Mouse (Mus musculus) heart, embryonic 12.5 days (tissue): ENCODE measurements around the gene Gm49361. TPM values are rescaled to one million over a fixed set of nuclear protein-coding genes. Genes with fewer than 3 reads are reported as not detected.

Source experiments
- ATAC-seq: fragments of 200-750 bp; cut with Nextera tagmentation; 2 replicates; pipeline ENCODE4 v1.8.0; 2017; ENCODE audit warnings: moderate TSS enrichment, moderate library complexity; ENCODE audit not compliant: insufficient number of reproducible peaks, low FRiP score
- H3K27ac ChIP-seq: fragments of 300-500 bp; sonication (generic); 2 replicates; pipeline ENCODE4 v1.5.1; 2016; ENCODE audit warnings: mild to moderate bottlenecking, moderate library complexity; ENCODE audit not compliant: poor library complexity, severe bottlenecking
- H3K27me3 ChIP-seq: fragments of 300-500 bp; sonication (generic); replicated peaks from 2 replicates; pipeline ENCODE4 v1.6.1; 2016; ENCODE audit warnings: mild to moderate bottlenecking, moderate library complexity
- H3K36me3 ChIP-seq: fragments of 300-500 bp; sonication (generic); 2 replicates; pipeline ENCODE4 v1.6.1; 2016; ENCODE audit warnings: mild to moderate bottlenecking, moderate library complexity
- H3K4me1 ChIP-seq: fragments of 300-500 bp; sonication (generic); replicated peaks from 2 replicates; pipeline ENCODE4 v1.6.1; 2016; ENCODE audit warnings: mild to moderate bottlenecking
- H3K4me2 ChIP-seq: fragments of 300-500 bp; sonication (generic); 2 replicates; pipeline ENCODE4 v1.6.1; 2016; ENCODE audit warnings: mild to moderate bottlenecking, moderate library complexity
- H3K4me3 ChIP-seq: fragments of 300-500 bp; sonication (generic); 2 replicates; pipeline ENCODE4 v1.5.1; 2016; ENCODE audit warnings: mild to moderate bottlenecking
- H3K9ac ChIP-seq: fragments of 300-500 bp; sonication (generic); 2 replicates; pipeline ENCODE4 v1.6.1; 2016; ENCODE audit warnings: mild to moderate bottlenecking, moderate library complexity
- H3K9me3 ChIP-seq: fragments of 300-500 bp; sonication (generic); replicated peaks from 2 replicates; pipeline ENCODE4 v1.6.1; 2016; ENCODE audit warnings: mild to moderate bottlenecking, moderate library complexity
- WGBS: fragments of 180-500 bp; shearing (Covaris S2); methylation state at CpG from one replicate; pipeline ENCODE4 v1.1.7; 2016; 5-methylcytosine and 5-hydroxymethylcytosine counted together
- polyA plus RNA-seq: library from polyadenylated mRNA; unstranded; fragments of >200 nt; fragmentation: Nextera tagmentation; extraction: Ambion mirVana; gene quantifications from 2 replicates; pipeline ENCODE4 v1.2.1, GENCODE M21; 2016

Gm49361 gene
- polyA plus RNA-seq, 1 experiment from 2014 or later: not detected

DNA sequence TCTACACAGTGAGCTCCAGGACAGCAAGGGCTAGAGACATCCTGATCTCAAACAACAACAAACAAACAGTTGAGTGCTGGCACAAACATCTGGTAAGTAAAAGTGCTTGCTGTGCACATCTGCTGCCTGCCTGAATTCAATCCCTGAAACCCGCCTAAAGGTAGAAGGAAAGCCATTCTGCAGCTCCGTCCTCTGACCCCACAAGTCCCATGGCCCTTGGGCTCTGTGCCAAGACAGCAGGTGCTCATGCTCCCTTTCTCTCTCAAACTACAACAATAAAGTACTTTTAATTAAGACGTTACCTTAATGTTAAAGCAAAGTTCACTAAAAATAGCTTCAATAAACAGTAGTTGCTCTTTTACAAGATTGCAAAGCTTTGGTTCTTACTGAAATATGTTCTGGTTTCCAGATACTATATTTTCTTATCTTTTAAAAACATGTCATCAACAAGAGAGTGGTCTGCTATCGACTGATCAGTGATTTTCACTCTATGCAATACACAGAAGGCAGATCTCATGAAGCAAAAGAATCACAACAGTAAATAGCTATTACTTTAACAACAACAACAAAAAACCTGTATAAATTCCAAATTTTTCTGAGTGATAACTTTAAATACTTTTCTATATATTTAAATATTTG, 125.2 kb downstream of the Gm49361 start:
- Histone ChIP-seq H3K27ac (no peak overlapping the region), H3K27me3 (no peaks in the 10 kb centered on the region), H3K4me2 (no peak overlapping the region), H3K4me1 (0 out of 2 replicates have a peak, but pooled peaks cover 3% of the 10 kb centered on the region), H3K4me3 (no peak overlapping the region), H3K9ac (no peak overlapping the region), H3K36me3 (peaks cover 18% of the 10 kb centered on the region), H3K9me3 (no peaks in the 10 kb centered on the region)
- no peak for ATAC-seq
- 67% methylated on average over 4 of the region's 4 CpGs for WGBS

DNA sequence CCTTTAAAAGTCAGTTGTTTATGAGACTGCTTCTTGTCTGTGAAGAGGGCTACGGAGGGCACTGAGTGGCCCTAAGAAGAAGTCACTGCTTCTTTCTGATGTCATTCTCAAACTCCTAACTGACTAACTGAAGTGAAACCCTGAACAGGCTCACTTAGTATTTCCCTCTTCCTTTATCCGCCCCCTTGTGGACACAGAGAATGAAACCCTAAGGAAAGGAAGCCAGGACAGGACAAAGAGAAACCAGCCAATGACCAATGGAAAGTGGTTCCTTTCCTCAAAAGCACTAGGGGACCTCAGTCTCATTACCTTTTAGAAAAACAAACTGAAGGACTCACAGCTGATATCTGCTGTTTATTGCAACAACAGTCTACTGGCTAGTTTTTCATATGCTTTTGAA, 126.4 kb downstream of the Gm49361 start:
- no peaks in the 10 kb centered on the region for H3K9me3 ChIP-seq
- 44% methylated on average over 2 of the region's 2 CpGs for WGBS
- peaks cover 12% of the 10 kb centered on the region; the same call in 1 of the 2 replicates for H3K36me3 ChIP-seq
- H3K9ac ChIP-seq: no peak overlapping the region
- H3K4me3 ChIP-seq: no peak overlapping the region
- H3K27me3 ChIP-seq: no peaks in the 10 kb centered on the region
- no peak overlapping the region for H3K4me2 ChIP-seq
- no peak overlapping the region for H3K27ac ChIP-seq
- ATAC-seq: no peak
- 0 out of 2 replicates have a peak, but pooled peaks cover 3% of the 10 kb centered on the region for H3K4me1 ChIP-seq

DNA sequence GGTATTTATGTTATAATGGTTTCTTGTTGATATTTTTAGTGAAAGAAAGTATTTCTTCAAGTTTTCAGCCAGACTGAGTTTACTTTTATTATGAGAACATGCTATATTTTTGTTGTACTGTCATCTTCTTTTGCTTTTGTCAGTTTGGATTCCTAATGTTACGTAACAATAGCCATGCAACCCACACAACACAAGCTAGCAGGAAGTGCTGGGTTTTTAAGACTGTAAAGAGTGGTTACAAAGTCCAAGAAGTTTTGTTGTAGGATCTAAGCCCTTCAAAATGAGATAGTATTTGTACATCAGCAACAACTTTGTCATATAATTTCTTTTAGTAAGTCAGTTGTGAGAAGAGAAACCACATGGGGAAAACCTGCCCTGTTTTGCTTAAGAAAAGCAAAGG, 128.2 kb downstream of the Gm49361 start:
- no peak for ATAC-seq
- H3K4me2 ChIP-seq: no peak overlapping the region
- WGBS: 98% methylated on average over 1 of the region's 1 CpGs
- no peaks in the 10 kb centered on the region for H3K27me3 ChIP-seq
- no peak overlapping the region for H3K27ac ChIP-seq
- no peaks in the 10 kb centered on the region for H3K9me3 ChIP-seq
- H3K4me1 ChIP-seq: 0 out of 2 replicates have a peak, but pooled peaks cover 3% of the 10 kb centered on the region
- H3K9ac ChIP-seq: no peak overlapping the region
- no peak overlapping the region for H3K4me3 ChIP-seq
- H3K36me3 ChIP-seq: no peaks in the 10 kb centered on the region

DNA sequence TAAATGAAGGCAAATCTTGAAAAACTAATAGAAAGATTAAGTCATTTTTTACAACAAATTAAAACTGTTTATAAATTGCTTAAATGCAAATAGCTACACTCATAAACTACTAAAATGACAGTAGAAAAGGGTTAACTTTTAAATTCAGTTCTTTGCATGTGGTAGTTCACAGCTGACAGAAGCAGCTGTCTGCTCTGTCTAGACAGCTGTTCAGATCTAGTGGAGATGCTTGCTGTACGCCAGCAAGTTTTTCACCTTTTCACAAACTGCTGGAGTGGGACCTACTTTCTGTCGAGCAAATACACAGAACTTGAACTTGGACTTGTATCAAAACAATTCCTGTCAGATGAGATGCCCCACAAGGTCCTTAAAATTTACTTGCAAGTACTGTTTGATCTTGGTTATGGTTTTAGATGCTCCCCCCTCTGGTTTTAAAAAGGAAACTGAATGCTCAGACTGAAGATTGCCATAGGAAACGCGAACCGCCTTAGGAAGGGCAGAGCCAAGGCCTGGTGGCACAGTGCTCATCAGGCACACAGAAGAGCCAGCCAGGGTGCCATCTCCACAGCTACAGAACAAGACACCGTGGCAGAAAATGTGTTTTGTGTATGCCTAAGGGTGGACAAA, 129.5 kb downstream of the Gm49361 start:
- Histone ChIP-seq H3K4me1 (0 out of 2 replicates have a peak, but pooled peaks cover 3% of the 10 kb centered on the region), H3K4me2 (no peak overlapping the region), H3K4me3 (no peak overlapping the region), H3K9me3 (no peaks in the 10 kb centered on the region), H3K27me3 (no peaks in the 10 kb centered on the region), H3K36me3 (no peaks in the 10 kb centered on the region), H3K27ac (no peak overlapping the region), H3K9ac (no peak overlapping the region)
- ATAC-seq: no peak
- 85% methylated on average over 6 of the region's 6 CpGs for WGBS

DNA sequence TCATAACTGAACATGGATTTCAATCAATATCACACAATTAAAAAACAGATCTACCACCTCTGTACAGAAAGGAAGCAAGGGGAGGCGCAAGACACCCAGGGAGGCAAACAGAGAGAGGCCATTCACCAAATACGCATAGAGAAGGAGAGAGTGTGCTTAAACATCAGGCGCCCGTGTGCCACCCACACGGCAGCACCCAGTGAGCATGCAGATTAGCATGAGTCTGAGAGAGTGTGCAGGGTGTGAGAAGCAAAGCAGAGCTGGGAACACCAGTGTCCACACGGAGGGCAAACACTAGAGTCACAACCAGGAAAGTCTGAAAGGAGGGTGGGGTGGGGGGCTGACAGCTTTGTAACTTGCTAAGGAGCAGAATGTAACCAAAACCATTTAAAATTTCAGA, 130.1 kb downstream of the Gm49361 start:
- no peak for ATAC-seq
- WGBS: 88% methylated on average over 6 of the region's 6 CpGs

DNA sequence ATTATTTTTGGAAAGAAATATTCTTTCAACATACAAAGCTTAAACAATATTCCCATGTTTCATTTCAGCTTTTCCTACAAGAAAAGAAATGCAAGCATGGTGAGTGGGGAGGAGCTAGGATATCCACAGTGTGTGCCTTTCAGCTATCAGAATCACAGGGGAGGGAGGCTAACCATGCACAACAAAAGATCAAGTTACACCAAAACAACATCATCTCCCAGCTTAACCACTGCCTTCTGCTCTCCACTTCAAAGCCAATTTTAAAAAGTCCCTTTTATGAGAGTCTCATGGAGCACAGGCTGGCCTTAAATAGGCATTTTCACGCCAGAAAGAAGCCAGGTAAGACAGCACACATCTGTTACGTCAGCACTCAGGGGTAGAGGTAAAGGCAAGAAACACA, 134.9 kb downstream of the Gm49361 start:
- H3K36me3 ChIP-seq: no peaks in the 10 kb centered on the region
- no peaks in the 10 kb centered on the region for H3K9me3 ChIP-seq
- H3K4me1 ChIP-seq: peaks cover 15% of the 10 kb centered on the region
- H3K27ac ChIP-seq: no peak overlapping the region
- no peaks in the 10 kb centered on the region for H3K27me3 ChIP-seq
- 77% methylated on average over 2 of the region's 2 CpGs for WGBS
- H3K4me2 ChIP-seq: no peak overlapping the region
- ATAC-seq: no peak
- no peak overlapping the region for H3K4me3 ChIP-seq
- H3K9ac ChIP-seq: no peak overlapping the region

More for the DNA sequence above, 130.1 kb downstream of the Gm49361 start:
- H3K4me3 ChIP-seq: no peak overlapping the region
- peaks cover 7% of the 10 kb centered on the region; the same call in 1 of the 2 replicates for H3K4me1 ChIP-seq
- no peaks in the 10 kb centered on the region for H3K27me3 ChIP-seq
- H3K27ac ChIP-seq: no peak overlapping the region
- no peak overlapping the region for H3K9ac ChIP-seq
- no peaks in the 10 kb centered on the region for H3K9me3 ChIP-seq
- no peaks in the 10 kb centered on the region for H3K36me3 ChIP-seq
- no peak overlapping the region for H3K4me2 ChIP-seq

DNA sequence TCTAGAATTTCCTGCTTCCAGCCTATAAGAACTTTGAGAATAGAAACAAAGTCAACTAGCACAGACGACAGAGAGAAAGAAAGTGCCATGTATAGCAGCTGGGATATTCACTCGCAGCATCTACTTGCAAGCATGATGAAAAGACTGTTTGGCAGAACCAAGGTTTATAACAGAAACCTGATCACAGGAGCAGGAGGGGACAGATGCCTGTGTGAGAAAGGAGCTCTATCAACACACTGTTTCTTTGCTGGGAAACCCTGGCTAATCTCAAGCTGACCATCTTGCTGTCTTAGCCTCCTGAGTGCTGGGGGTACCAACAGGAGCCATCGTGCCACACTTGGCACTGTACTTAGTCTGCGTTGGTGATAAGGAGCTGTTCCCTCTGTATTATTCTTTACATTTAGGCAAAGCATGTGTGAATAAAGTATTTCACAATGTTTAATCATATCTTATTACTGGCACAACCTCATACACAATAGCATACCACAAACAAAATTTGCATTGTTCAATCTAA, 136.0 kb downstream of the Gm49361 start:
- no peak overlapping the region for H3K27ac ChIP-seq

DNA sequence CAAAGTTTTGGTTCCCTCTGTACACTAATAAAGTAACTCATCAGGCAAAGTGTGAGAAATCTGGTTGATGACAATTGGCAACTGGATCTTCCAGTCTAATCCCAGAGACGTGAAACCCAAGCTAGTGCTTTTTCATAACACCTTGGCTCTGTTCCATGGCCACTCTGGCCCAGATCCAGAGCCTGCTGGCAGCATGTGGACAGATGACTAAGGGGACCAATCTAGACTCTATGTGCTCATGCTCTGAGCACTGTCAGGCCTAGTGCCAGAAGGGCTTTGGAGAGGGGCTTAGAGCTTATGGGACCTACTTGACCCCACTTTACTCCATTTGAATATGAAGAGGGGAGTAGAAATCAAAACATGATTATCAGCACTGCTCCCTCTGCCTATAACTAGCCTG, 138.4 kb downstream of the Gm49361 start:
- H3K27ac ChIP-seq: no peak overlapping the region; the same call in 1 of the 2 replicates
- H3K4me1 ChIP-seq: peaks cover 15% of the 10 kb centered on the region
- ATAC-seq: peak; percentile 88
- no peaks in the 10 kb centered on the region for H3K9me3 ChIP-seq
- H3K4me2 ChIP-seq: no peak overlapping the region
- no peak overlapping the region for H3K9ac ChIP-seq
- H3K36me3 ChIP-seq: peaks cover 13% of the 10 kb centered on the region
- WGBS: 16% methylated on average over 1 of the region's 1 CpGs
- H3K4me3 ChIP-seq: no peak overlapping the region
- no peaks in the 10 kb centered on the region for H3K27me3 ChIP-seq

More for the DNA sequence above, 136.0 kb downstream of the Gm49361 start:
- 48% methylated on average over 4 of the region's 4 CpGs for WGBS
- H3K36me3 ChIP-seq: no peaks in the 10 kb centered on the region
- no peaks in the 10 kb centered on the region for H3K9me3 ChIP-seq
- no peaks in the 10 kb centered on the region for H3K27me3 ChIP-seq
- no peak overlapping the region for H3K4me3 ChIP-seq
- no peak overlapping the region for H3K4me2 ChIP-seq
- no peak overlapping the region for H3K9ac ChIP-seq
- ATAC-seq: no peak
- H3K4me1 ChIP-seq: peaks cover 15% of the 10 kb centered on the region

DNA sequence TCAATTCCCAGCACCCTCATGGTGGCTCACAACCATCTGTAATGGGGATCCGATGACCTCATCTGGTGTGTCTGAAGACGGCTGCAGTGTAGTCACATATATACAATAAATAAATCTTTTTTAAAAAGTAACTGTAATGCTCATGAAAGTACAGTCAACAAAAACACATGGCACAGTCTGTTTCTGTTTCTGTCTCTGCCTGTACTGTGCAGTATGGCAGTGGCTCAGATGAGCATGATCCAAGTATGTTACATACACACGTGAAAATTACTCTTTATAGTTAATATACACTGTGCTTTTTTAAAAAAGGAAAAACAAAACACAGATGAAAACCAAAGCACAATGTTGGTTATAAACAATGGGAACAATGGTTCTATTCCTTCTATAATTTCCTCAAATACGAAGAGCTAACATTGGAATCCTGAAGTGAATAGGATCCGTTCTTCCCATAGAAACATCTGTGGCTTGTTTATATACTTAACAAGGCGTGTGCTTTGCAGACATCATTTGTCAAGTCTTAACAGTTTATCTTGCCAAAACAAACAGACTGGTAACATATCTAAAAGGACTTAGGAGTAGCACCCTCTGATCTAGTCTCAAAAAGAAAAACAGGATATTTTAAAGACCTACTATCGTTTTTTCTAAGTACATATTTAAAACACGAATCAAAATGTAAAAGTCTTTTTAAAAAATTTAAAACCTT, 139.1 kb downstream of the Gm49361 start:
- no peak for ATAC-seq
- Histone ChIP-seq H3K27ac (no peak overlapping the region), H3K4me2 (no peak overlapping the region), H3K9ac (no peak overlapping the region), H3K4me1 (peaks cover 15% of the 10 kb centered on the region), H3K27me3 (no peaks in the 10 kb centered on the region), H3K4me3 (no peak overlapping the region), H3K9me3 (no peaks in the 10 kb centered on the region), H3K36me3 (peaks cover 16% of the 10 kb centered on the region)
- 68% methylated on average over 8 of the region's 8 CpGs for WGBS

DNA sequence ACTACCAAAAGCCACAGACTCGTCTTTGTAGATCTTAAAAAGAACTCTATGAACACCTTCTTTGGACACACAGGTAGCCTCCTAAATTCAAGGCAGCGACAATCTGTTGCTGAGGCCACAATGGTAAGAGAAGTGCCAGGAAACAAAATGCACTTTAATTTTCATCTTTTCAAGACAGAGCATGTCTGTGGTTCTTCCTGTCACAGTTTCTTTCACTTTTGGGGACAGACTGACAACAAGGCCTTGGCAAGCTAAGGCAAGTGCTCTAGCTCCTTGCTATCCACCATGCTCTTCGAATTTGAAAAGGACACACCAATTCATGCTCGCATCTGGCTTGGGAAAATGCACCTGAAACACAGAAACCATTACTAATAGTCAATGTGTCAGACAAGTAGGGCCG, 152.6 kb downstream of the Gm49361 start:
- H3K4me3 ChIP-seq: no peak overlapping the region
- no peaks in the 10 kb centered on the region for H3K27me3 ChIP-seq
- H3K27ac ChIP-seq: no peak overlapping the region
- H3K4me1 ChIP-seq: no peaks in the 10 kb centered on the region; the same call in 1 of the 2 replicates
- no peak overlapping the region for H3K4me2 ChIP-seq
- no peak for ATAC-seq
- WGBS: 93% methylated on average over 5 of the region's 5 CpGs
- no peak overlapping the region for H3K9ac ChIP-seq
- no peaks in the 10 kb centered on the region for H3K9me3 ChIP-seq
- H3K36me3 ChIP-seq: peaks cover 73% of the 10 kb centered on the region
